Mouse (Mus musculus) limb, embryonic 14.5 days (tissue): ENCODE measurements at regions not wholly inside any gene's neighbourhood (a gene's known extent, or its start where the extent isn't known, plus 50 kb on each side); places are given as distances from the start of the nearest gene placed in this dataset.

Experiments used
- ATAC-seq: fragments of 200-750 bp; cut with Nextera tagmentation; 2 replicates; pipeline ENCODE4 v1.8.0; 2017; ENCODE audit warnings: low read depth, moderate number of reproducible peaks, moderate TSS enrichment; ENCODE audit not compliant: low FRiP score
- DNase-seq: peaks from one replicate; pipeline ENCODE4 v3.0.0-alpha.2; 2015; ENCODE audit warnings: low spot score
- H3K27ac ChIP-seq: fragments of 300-500 bp; sonication (generic); replicated peaks from 2 replicates; pipeline ENCODE4 v1.5.1; 2014; ENCODE audit warnings: low read depth, mild to moderate bottlenecking, low read length, moderate library complexity, mixed read lengths
- H3K27me3 ChIP-seq: fragments of 300-500 bp; sonication (generic); 2 replicates; pipeline ENCODE4 v1.6.1; 2014; ENCODE audit warnings: low read length, mixed read lengths; ENCODE audit not compliant: control insufficient read depth, insufficient read depth
- H3K36me3 ChIP-seq: fragments of 300-500 bp; sonication (generic); 2 replicates; pipeline ENCODE4 v1.6.1; 2014; ENCODE audit warnings: mild to moderate bottlenecking, low read length, moderate library complexity, mixed read lengths; ENCODE audit not compliant: control insufficient read depth, insufficient read depth
- H3K4me1 ChIP-seq: fragments of 300-500 bp; sonication (generic); 2 replicates; pipeline ENCODE4 v1.6.1; 2014; ENCODE audit warnings: antibody characterized with exemption, low read length, mixed read lengths; ENCODE audit not compliant: control insufficient read depth, insufficient read depth
- H3K4me2 ChIP-seq: fragments of 300-500 bp; sonication (generic); replicated peaks from 2 replicates; pipeline ENCODE4 v1.6.1; 2014; ENCODE audit warnings: low read depth, mild to moderate bottlenecking, low read length, moderate library complexity; ENCODE audit not compliant: severe bottlenecking
- H3K4me3 ChIP-seq: fragments of 300-500 bp; sonication (generic); replicated peaks from 2 replicates; pipeline ENCODE4 v1.5.1; 2014; ENCODE audit warnings: low read length
- H3K9ac ChIP-seq: fragments of 300-500 bp; sonication (generic); 2 replicates; pipeline ENCODE4 v1.6.1; 2014; ENCODE audit warnings: mild to moderate bottlenecking, low read depth, low read length, moderate library complexity; ENCODE audit not compliant: severe bottlenecking
- H3K9me3 ChIP-seq: fragments of 300-500 bp; sonication (generic); 2 replicates; pipeline ENCODE4 v1.6.1; 2016; ENCODE audit warnings: low read length; ENCODE audit not compliant: control insufficient read depth
- POLR2A ChIP-seq: fragments of 200-500 bp; IDR thresholded peaks from 2 replicates; pipeline ENCODE4 v1.8.0; 2012; ENCODE audit warnings: inconsistent platforms, mild to moderate bottlenecking, moderate library complexity, borderline replicate concordance; ENCODE audit not compliant: insufficient read depth, insufficient read length; ENCODE audit errors: extremely low read depth
- WGBS: fragments of 180-500 bp; shearing (Covaris S2); extraction: QIAGEN DNeasy Blood & Tissue Kit; methylation state at CpG from one replicate; pipeline ENCODE4 v1.1.7; 2014; 5-methylcytosine and 5-hydroxymethylcytosine counted together

GRCm38 (mm10) chr1:39083911-39084826, 98.8 kb downstream of the Pdcl3 start:
- no peaks in the 10 kb centered on the region for H3K27me3 ChIP-seq
- ATAC-seq (no peak), DNase-seq (no peak)
- H3K27ac ChIP-seq: no peak overlapping the region
- H3K9ac ChIP-seq: no peak overlapping the region
- no peak overlapping the region for H3K4me3 ChIP-seq
- no peak overlapping the region for H3K4me2 ChIP-seq
- no peaks in the 10 kb centered on the region for H3K4me1 ChIP-seq
- TF ChIP-seq POLR2A: no peak
- WGBS: 77% methylated on average over 7 of the region's 7 CpGs
- H3K36me3 ChIP-seq: no peaks in the 10 kb centered on the region
- H3K9me3 ChIP-seq: no peaks in the 10 kb centered on the region

- H3K4me3 ChIP-seq: no peak overlapping the region
- H3K9ac ChIP-seq: no peak overlapping the region
- no peaks in the 10 kb centered on the region for H3K27me3 ChIP-seq
- no peaks in the 10 kb centered on the region for H3K4me1 ChIP-seq
- no peaks in the 10 kb centered on the region for H3K9me3 ChIP-seq
- no peaks in the 10 kb centered on the region for H3K36me3 ChIP-seq
- DNase-seq (no peak), ATAC-seq (no peak)
- TF ChIP-seq POLR2A: no peak
- H3K4me2 ChIP-seq: no peak overlapping the region
- 89% methylated on average over 11 of the region's 11 CpGs for WGBS
- H3K27ac ChIP-seq: no peak overlapping the region
Measured at GRCm38 (mm10) chr1:39086273-39086672, 100.9 kb downstream of the Pdcl3 start.

DNA sequence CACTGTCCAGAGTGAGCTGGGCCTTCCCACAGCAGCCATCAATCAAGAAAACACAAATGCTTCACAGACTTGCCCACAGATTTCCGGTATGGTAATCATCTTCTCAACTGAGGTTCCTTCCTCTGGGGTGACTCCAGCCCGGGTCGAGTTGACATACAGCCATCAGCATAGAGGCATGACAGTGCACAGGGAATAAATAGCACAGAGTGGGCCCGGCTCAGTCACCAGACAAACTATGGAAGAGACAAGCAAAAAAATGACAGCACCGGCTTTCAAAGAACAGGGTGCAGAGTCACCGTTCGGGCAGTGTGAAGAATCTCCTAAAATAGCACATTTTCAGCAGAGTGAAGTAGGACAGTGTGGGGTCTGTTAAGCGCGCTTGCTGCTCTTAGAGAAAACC, 103.7 kb upstream of the Npas2 start:
- no peak for ATAC-seq

GRCm38 (mm10) chr1:39091121-39091520, 102.4 kb upstream of the Npas2 start:
- TF ChIP-seq POLR2A: no peak
- Histone ChIP-seq H3K9me3 (no peaks in the 10 kb centered on the region), H3K9ac (no peak overlapping the region), H3K36me3 (no peaks in the 10 kb centered on the region), H3K4me2 (no peak overlapping the region), H3K27me3 (no peaks in the 10 kb centered on the region), H3K4me3 (no peak overlapping the region), H3K4me1 (no peaks in the 10 kb centered on the region), H3K27ac (no peak overlapping the region)
- ATAC-seq (no peak), DNase-seq (no peak)
- 93% methylated on average over 8 of the region's 8 CpGs for WGBS

More for the DNA sequence above, 103.7 kb upstream of the Npas2 start:
- Histone ChIP-seq H3K4me2 (no peak overlapping the region), H3K27ac (no peak overlapping the region), H3K4me3 (no peak overlapping the region), H3K36me3 (no peaks in the 10 kb centered on the region), H3K9ac (no peak overlapping the region), H3K9me3 (no peaks in the 10 kb centered on the region), H3K4me1 (no peaks in the 10 kb centered on the region), H3K27me3 (no peaks in the 10 kb centered on the region)
- 78% methylated on average over 9 of the region's 9 CpGs for WGBS
- no peak for DNase-seq
- no peak for TF ChIP-seq POLR2A

- H3K4me2 ChIP-seq: no peak overlapping the region
- no peaks in the 10 kb centered on the region for H3K27me3 ChIP-seq
- no peak for TF ChIP-seq POLR2A
- no peak overlapping the region for H3K4me3 ChIP-seq
- H3K27ac ChIP-seq: no peak overlapping the region
- no peak for ATAC-seq
- H3K4me1 ChIP-seq: no peaks in the 10 kb centered on the region
- 83% methylated on average over 3 of the region's 3 CpGs for WGBS
- H3K9ac ChIP-seq: no peak overlapping the region
- no peaks in the 10 kb centered on the region for H3K9me3 ChIP-seq
- no peak for DNase-seq
- H3K36me3 ChIP-seq: no peaks in the 10 kb centered on the region
Measured at GRCm38 (mm10) chr1:39091638-39092037, 101.9 kb upstream of the Npas2 start.

GRCm38 (mm10) chr1:39093291-39093690, 100.2 kb upstream of the Npas2 start:
- no peak for TF ChIP-seq POLR2A
- DNase-seq (no peak), ATAC-seq (no peak)
- 74% methylated on average over 4 of the region's 4 CpGs for WGBS
- no peaks in the 10 kb centered on the region for H3K4me1 ChIP-seq
- H3K9ac ChIP-seq: no peak overlapping the region
- H3K4me2 ChIP-seq: no peak overlapping the region
- no peaks in the 10 kb centered on the region for H3K27me3 ChIP-seq
- H3K4me3 ChIP-seq: no peak overlapping the region
- no peaks in the 10 kb centered on the region for H3K9me3 ChIP-seq
- H3K36me3 ChIP-seq: no peaks in the 10 kb centered on the region
- no peak overlapping the region for H3K27ac ChIP-seq
